Mouse (Mus musculus) left cerebral cortex, adult 8-10 months (tissue): ENCODE data around the gene BC049730. TPM values are rescaled to one million over a fixed set of nuclear protein-coding genes. Genes with fewer than 3 reads are reported as not detected.
A peak's percentile ranks its signal among the peaks of the same experiment; 100 is the strongest.
"Not testable (repeated sequence)": the region's sequence is repeated elsewhere in the genome, so short reads cannot be mapped to it uniquely, and the experiment has no call there.

Experiments used
- DNase-seq, 2 experiments: peaks; one replicate each; pipeline ENCODE4 v3.0.0; 2022; ENCODE audit warnings: low spot score in 2 of 2
- total RNA-seq, 4 experiments: library from RNA; stranded (reverse); gene quantifications; 2 replicates each; pipeline ENCODE4 v1.2.4; 2022

The BC049730 gene
- not detected for total RNA-seq

DNA sequence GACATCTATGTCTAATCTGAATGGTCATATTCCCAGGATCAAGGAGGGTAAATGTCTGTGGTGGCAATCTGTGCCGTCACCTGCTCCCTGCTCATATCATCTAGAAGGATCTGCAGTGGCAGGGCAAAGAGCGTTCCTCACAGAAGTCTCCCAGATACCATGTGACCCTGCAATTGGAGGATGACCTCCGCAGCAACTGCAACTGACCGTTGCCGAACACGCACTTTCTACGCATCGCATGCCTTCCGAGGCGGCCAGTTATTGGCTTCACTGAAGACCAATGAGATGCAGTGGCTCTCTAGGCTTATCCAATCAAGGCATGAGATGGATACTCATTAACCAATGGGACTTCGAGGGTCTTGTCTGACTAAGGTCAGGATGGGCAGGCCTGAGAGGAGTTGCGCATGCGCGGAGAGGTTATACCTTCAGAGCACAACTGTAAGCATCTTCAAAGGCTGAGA is at the start of gene BC049730:
BC049730 (plus strand) TSS at position 411 of the 461 bp plus-strand sequence.
- no peak for DNase-seq

DNA sequence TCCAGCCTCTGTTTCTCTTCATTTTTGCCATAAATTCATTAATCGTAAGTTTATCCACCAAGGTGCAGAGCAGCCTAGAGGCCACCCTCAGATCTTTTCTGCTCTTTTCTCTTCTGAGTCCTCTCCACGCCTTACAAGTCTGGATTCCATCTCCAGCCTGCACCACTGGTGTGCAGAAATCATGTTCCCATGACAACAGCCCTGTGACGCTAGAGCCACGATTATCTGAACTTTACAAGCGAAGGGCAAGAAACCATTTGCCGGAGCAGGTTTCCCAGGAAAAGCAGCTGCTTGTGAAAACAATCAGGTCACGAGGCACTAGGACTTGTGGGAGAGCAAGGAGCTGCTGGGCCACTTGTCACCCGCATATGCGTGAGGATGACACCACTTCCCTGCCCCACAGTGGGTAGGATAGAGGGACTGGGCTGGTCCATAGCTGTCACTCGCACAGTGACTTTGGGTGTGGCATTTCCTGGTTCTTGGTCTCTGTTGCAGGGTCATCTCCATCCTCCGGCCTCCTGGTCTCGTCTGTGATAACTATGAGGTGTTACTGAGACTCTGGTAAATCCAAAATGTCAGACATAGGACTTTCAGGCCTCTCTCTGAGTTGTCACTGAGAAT is 49.2 kb upstream of the BC049730 start:
- DNase-seq, result no peak

DNA sequence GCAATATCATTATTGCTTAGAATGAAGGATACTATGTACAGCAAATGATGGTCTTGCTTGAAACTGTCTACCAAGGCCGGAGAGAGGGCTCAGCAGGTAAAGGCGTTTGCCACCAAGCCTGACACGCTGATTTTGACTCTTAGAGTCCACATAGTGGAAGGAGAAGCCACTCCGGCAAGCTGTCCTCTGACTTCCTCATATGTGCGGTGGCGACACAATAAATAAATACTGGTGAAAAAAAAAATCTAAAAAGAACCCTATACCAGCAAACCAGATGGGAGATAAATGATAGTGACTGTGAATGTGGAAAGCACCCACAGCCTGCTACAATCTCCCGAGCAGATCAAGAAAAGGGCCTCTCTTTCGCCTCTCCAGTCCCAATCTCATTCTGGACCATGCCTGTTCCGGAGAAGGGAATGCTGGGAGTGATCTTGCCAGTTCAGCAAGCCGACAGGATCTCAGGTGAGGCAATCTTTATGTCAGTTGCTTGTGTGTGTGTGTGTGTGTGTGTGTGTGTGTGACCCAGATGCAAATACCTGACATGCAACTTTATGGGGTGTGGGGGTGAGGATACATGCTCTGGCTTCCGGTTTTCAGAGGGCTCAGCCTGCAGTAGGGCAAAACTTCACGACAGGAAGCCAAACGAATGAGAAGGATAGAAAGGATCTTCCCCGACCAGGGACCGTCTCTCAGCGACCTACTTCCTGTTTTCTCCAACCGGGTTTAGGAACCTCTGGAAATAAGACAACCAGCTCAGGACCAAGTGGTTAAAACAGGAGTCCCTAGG is 47.7 kb upstream of the BC049730 start:
- DNase-seq, result no peak

DNA sequence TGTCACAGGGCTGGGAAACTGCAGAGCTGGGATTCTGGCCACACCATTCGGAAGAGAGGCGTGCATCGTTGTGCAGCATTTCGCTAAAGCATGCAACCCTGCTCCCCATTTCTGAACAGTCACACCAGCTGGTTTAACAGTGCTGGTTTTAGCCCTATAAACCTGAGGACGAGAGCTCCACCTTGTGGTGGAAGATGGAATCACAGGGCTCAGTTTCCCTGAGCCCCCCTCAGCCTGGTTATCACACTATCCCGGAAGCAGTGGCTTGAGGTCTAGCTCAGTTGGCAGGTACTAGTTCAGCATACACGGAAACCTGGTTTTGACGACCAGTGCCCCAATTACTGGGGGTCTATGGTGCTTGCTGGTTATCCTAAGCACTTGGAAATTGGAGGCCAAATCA is 46.5 kb upstream of the BC049730 start:
- DNase-seq, result peak in 1 of 2 experiments; percentile 46

DNA sequence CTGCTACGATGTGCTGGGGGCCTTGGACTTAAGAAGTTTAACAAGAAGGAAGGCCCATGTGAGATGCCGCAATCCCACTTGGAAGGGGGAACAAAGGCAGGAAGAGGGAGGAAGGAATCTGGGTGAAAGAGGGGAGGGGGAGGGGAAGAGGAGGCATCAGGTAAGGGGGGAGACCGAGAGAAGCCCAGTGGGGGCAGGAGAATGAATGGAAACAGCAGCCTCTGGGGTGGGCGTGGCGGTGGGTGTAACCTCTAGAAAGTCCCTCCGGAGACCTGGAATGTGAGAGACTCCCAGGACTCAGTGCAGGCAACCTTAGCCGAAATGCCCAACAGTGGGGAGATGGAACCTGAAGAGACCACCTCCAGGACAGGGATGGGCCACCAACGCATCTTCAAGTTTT is 44.7 kb upstream of the BC049730 start:
- DNase-seq, result no peak

DNA sequence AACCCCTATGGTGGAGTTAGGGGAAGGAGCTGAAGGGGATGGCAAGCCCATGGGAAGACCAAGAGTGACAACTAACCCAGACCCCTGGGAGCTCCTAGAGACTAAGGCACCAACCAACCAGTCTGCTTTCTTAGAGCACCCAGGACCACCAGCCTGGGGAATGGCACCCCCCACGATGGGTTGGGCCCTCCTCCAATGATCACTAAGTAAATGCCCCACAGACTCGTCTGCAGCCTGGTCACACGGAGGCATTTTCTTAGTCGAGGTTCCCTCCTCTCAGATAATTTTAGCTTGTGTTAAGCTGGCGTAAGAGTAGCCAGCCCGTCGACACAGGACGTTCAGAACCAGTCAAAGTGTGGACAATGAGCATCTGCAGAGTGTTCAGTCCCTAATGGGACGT is 44.1 kb upstream of the BC049730 start:
- DNase-seq, result no peak

DNA sequence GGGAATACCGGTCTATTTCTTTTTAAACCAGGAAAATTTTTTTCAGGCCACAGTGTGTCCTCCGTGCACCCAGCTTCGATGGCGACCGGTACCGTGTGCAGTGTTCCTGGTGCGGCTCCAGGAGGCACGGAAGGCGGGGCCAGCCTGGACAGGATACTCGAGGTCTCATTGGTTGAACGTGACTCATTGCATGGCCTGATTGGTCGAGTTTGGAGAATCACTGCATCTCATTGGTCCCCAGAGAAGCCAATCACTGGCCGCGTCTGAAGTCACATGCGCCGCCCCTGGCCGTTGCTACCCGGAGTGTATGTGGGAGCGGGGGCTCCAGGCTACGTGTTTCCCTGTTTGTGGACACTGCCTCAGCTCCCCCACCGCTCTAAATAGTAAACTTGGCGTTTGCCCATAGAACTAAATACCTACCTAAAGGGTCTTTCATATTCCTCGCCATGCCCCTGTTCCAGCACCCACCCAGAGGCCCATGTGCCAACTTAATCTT is 37.0 kb upstream of the BC049730 start:
- DNase-seq, result no peak

DNA sequence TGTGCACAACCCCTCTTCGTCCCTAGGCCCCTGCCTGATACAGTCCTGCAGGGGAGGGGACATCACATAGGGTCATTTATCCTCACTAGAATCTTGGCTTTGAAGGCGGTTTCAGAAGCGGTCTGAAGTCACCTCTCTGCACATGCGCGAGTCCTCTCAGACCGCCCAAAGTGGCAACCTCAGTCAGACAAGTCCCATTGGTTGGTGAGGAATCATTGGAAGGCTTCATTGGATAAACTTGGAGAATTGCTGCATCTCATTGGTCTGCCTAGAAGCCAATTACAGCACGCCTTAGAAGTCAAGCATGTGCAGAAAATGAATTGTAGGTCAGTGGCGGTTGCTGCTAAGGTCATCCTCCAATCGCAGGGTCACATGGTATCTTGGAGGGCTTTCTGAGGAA is 32.5 kb upstream of the BC049730 start, which contains the start of gene Tex101:
Tex101 (minus strand) TSS at position 101 of the 400 bp plus-strand sequence.
- DNase-seq, result no peak

DNA sequence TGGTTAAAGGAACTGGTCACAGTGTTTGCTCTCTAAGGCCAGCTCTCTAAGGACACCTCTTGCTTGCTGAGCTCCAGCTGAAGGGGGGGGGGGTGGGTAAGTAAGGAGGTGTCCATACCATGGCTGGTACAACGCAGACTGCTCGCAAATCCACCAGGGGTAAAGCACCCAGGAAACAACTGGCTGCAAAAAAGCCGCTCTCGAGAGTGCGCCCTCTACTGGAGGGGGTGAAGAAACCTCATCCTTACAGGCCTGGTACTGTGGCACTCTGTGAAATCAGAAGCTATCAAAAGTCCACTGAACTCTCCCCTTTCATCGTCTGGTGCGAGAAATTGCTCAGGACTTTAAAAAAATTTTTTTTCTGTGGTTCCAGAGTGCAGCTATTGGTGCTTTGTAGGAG is 24.9 kb upstream of the BC049730 start:
- DNase-seq, result not testable (repeated sequence)

DNA sequence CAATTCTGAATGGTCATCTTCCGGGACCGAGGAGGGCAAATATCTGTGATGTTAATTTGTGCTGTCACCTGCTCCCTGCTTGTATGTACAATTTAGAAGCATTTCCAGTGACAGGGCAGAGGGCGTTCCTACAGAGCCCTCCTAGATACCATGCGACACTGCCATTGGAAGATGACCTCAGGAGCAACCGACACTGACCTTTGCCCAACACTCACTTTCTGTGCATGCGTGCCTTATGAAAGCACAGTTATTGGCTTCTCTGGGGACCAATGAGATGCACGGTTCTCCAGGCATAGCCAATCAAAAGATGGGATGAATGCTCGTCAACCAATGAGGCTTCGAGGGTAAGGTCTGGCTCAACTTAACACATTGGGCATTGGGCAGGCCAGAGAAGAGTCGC is 21.5 kb upstream of the BC049730 start:
- DNase-seq, result not testable (repeated sequence)

DNA sequence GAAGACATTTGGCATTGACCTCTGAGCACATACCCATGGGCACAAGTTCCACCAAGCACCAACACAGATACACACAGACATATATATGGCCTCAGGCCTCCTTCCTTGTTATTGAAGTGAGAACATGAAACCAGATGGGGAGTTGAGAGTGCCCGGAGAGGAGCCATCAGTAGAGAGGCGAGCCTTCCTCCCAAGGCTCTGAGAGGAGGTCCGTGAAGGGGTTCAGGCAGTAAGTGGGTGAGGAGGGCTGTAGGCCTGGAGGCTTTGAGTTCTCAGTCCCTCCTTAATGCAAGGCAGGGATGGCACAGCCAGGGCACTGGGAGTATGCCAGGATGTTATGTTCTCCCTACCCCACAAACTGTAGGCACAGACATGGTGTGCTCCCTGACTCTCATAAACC is 16.3 kb upstream of the BC049730 start:
- DNase-seq, result not testable (repeated sequence)

DNA sequence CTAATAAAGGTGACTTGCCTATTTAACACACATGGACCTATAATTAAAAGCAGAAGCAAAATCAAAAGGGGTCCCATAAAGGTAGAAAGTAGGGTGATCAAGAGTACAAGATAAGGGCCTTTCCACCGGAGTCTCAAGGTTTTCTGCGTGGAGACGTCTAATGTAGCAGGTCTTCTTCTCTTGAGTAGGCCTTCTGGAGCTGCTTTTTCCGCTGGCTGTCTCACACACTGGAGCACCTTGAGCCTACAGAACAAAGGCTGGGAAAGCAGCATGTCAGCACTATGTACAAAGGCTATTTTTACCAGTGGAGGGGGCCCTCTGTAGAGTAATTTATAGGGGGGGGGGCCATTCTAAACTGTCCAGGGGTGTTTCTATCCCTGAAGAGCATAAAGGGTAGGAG is 11.2 kb upstream of the BC049730 start:
- not testable (repeated sequence) for DNase-seq

DNA sequence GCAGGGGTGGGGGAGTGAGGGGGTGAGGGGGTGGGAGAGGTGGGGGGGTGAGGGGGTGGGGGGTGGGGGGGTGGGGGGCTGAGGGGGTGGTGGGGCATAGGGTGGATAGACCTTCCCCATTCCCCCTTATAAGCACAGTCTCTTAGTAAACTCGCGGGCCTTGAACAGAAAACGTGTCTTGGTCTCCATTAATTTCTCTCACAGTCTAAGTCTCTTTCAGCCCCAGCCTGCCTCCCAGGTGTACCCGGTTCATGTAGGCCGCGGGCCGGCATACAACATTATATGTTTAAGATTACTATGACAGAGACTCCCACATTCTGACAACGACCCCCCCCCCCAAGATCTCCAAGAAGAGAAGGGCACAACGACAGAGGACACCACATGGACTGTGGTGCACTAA is 6.2 kb upstream of the BC049730 start:
- DNase-seq, result not testable (repeated sequence)

DNA sequence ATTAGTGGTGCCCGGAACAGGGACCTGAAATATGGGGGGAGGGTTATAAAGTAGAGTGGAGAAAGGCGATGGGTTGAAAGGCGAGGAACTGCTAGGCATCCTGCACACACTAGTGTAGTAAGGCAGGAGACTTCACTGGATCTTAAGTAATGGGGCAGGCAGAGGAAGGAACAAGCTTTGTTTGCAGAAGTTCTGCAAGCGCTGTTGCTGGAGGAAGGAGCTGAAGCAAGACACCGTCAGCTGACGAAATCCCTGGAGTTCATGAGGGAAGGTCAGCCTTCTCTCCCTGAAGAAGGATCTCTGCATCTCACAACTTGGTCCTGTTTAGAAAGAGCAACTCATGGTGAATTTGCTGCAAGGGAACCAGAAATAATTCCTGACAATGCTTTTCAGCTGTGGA is 6.0 kb downstream of the BC049730 start:
- DNase-seq, result no peak

DNA sequence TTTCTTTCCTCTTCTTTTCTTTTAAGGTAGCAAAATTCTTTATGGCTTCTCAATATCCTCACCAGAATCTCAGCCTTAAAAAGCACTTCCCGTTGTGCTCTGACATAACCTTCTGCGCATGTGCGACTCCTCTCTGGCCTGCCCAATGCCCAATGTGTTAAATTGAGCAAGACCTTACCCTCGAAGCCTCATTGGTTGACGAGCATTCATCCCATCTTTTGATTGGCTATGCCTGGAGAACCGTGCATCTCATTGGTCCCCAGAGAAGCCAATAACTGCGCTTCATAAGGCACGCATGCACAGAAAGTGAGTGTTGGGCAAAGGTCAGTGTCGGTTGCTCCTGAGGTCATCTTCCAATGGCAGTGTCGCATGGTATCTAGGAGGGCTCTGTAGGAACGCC is 17.8 kb downstream of the BC049730 start, which contains the start of gene Gm4763:
Gm4763 (minus strand) TSS at position 101 of the 400 bp plus-strand sequence.
- not testable (repeated sequence) for DNase-seq

DNA sequence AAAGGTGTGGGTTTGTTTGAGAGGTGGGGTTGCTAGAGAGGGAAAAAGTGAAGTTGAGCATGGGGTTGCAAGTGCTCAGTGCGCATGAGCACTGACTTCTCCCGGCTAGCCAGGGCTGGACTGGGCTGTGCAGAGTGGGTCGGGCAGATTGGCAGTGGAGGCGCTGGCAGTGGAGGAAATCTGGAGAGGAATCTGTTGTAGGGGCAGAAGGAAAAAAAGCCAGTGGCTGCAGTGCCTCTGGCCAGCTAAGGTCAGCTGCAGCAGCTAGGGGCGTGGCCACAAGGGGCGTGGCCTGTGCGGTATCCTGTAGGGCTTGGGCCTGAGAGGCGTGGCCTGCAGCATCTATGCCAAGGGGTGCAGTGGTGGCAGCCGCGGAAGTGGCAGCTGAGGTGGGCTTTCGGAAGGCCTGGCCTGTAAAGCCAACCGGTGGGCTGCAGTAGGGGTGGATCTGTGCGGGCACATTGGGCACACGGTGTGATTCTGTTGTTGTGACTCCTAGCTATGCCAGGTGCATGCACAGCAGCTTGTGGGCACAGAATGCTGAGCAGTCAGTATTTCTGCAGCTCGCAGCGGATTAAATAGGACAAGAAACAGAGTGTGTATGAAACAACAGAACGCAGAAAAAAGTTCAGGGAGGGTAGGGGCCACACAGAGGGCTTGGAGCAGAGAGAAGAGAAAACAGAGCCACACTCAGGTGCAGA is 27.1 kb downstream of the BC049730 start:
- no peak for DNase-seq

DNA sequence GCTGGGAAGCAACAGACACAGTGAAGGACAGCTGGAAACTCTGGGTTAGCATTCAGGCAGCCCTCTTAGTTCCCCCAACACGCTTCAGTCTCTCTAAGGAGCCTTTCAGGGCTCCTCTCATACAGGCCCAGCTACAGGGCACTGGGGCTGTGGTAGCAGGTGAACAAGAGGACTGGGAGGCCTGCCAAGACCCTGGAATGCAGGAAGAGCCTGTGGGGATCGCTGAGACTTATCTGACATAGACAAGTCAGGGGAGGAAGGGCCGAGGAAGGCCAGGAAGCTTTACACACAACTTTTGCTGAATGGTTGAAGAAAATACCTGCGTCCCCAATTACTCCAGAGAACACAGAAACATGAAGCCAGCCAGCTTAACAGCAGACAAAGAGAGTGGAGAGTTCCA is 41.7 kb downstream of the BC049730 start:
- DNase-seq, result no peak

DNA sequence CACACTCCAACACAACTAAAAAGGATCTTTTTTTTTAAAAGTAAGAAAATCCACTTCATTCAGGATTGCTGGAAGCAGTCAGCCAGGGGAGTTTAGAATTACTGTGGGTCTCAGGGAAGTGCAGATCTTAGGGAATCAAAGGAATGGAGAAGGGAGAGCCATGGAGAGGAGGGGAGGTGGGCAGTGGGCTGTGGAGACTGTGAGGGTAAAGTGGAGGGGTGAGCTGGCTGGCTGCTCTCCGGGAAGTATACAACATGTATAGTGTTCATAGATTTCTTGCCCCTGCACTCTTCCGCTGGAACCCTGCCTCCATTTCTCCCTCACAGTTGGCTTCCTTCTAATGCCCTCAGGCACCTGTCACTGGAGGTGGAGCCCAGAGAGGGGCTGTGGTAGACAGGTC is 42.6 kb downstream of the BC049730 start:
- no peak for DNase-seq

DNA sequence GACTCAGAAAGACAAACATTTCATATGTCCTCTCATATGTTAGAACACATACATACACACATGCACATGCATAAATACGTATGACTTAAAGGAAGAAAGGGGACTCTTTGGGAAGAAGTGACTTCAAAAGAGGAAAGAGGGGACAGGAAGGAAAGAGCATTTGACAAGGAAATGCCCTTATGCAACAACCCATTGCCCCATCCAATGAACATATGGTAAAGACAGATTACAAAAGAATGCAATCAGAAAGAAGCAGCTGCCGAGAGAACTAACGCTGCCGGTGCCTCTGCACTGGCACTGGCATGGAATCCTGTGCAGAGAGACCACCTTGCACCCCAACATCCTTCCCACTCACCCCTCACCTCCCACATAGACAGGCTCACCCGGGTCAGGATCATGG is 44.4 kb downstream of the BC049730 start:
- no peak for DNase-seq

DNA sequence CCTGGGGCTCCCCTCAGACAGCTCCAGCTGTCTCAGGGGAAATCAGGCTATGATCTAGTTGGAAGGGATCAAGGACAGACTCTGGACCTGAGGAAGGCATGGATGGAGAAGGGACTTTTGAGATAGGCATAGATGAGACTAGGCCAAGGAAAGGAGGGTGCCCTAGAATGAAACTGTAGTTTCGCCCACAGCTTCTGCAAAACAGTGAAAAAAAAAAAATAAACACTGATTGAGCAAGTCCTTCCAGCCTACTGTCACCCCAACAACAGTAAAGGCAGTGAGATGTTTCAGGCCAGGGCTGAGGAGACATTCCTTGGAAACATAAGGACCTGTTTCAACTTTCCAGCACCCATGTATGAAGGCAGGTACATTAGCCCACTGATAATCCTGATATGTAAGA is 49.5 kb downstream of the BC049730 start:
- DNase-seq, result no peak

DNA sequence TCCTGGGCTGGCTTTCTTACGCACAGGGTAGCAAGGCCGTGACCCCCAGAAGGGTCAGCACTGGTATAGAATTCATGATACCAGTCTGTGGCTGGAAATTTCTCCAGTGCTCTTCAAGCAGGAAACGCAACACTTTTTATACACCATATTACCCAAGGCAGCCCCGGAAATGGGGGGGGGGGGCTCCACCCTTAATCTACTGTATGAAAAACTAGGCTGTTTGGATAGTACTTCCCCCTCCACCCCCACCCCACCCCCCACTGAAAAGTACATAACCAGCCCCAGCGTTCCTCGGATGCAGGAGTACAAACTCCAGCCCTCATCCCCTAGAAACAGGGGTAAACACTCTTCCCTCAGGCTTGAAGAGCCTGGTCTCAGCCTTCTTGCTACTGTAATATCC is 51.2 kb downstream of the BC049730 start, which contains the start of gene Cd177:
Cd177 (minus strand) TSS at position 101 of the 400 bp plus-strand sequence.
- DNase-seq, result no peak

DNA sequence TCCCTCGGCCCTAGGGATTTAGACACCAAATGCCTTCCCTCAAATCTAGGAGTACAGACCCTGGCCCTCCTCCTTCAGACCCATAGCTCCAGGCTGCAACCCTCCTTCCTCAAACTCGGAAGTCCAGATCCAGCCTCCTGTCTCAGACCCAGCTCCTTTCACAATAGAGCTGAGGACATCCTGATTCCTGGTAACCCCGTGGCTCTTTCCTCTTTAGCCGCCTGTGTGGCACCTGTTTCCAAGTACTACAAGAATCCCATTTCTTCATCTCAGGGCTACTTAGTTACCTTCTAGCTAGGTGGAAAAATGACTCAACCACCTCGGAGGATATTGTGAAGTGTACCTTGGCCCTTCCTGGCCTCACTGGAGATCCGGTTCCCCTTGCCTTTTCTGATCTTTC is 52.1 kb downstream of the BC049730 start:
- DNase-seq, result no peak
